Mouse (Mus musculus) stomach, postnatal 0 days (tissue): Measurements from ENCODE around the gene Kif6.

Experiments used
- CTCF ChIP-seq: IDR thresholded peaks from 2 replicates; pipeline ENCODE4 v1.5.1; 2016; ENCODE audit warnings: antibody characterized with exemption, low read depth, mild to moderate bottlenecking, moderate library complexity
- EP300 ChIP-seq: optimal IDR thresholded peaks from 2 replicates; pipeline ENCODE3; 2016; ENCODE audit warnings: antibody characterized with exemption

DNA sequence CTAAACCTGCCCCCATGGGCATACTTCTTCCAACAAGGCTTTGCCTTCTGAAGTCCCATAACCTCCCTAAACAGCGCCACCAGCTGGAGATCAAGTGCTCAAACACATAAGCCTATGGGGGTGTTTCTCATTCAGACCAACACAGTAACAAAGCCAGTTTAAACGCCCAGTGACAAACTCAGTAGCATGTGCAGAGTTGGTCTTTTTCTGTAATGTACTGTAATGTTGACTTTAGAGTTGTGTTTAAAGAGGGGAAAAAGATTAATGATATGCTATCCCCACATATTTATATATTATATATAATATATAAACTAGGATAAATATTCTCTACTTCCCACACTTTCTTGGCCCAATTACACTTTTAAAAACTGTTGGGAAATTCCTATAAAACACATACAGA, 34.0 kb downstream of the Kif6 start:
- TF ChIP-seq CTCF (peak; percentile 28), EP300 (no peak)
